Mouse (Mus musculus) ovary, postnatal 14 days (tissue): Measurements from ENCODE around the gene Usp19.

Source experiments
- DNase-seq: peaks from one replicate; pipeline ENCODE4 v3.0.0; 2022; ENCODE audit warnings: low spot score

Gene Usp19

GRCm38 (mm10) chr9:108499231-108499630 is 8.8 kb downstream of the Usp19 start:
- DNase-seq, result no peak

DNA sequence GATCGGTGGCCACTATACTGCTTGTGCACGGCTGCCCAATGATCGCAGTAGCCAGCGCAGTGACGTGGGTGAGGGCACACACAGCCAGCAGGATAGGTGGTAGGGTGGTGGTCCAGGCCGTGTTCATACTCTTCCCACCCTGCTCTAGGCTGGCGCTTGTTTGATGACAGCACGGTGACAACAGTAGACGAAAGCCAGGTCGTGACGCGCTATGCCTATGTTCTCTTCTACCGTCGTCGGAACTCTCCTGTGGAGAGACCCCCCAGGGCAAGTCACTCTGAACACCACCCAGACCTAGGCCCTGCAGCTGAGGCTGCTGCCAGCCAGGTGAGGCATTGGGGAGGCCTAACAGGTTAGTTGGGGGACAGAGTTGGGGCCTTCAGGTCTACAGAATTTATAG is 9.5 kb downstream of the Usp19 start:
- no peak for DNase-seq

DNA sequence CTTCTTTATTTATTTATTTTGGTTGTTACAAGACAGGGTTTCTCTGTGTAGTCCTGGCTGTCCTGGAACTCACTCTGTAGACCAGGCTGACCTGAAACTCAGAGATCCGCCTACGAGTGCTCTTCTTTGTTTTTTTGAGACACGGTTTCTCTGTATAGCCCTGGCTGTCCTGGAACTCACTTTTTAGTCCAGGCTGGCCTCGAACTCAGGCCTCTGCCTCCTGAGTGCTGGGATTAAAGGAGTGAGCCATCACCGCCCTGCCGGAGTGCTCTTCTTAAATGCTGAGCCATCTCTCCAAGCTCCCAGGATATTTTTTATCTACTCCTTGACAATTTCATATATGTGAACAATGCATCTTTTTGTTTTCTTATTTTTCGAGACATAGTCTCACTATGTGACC is 16.5 kb downstream of the Usp19 start:
- no peak for DNase-seq

DNA sequence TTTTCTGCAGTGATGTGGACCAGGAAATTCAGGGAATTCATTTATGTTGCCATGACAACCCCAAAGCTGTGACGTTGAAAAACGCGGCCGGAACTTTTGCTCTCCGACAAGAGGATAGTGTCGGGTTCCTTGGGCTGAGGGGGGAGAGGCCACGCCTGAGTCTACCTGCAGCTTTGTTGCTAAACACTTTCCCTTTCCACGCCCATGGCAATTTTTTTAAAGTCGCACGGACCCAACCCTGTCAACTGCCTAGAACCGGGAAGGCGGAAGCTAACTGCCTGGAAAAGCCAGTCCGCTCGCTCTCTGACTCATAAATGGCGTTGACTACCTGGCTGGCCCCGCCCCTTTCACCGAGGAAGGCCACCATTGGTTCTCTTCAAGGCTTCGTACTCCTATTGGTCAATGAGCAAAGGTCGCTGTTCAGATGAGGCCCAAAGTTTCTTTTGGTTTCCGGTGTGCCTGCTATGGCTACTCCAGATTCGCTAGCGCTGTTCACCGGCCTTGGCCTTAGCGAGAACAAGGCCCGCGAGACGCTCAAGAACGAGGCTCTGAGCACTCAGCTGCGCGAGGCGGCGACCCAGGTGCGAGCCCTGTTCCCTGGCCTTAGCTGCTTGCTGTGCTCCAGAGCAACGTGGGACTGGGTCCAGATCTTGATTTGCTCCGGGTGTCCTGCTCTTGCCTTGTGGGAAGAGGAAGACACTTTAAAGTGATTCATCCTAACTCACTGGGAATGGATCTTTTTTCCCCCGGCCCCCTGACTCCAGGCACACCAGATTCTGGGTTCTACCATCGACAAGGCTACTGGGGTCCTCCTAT is 17.4 kb downstream of the Usp19 start, which contains the start of gene Qars:
Gene Qars (plus strand): TSS at position 88 of the 816 bp plus-strand sequence.
- peak; percentile 89 for DNase-seq

- DNase-seq, result no peak
Measured at GRCm38 (mm10) chr9:108508776-108509175, 18.4 kb downstream of the Usp19 start.

DNA sequence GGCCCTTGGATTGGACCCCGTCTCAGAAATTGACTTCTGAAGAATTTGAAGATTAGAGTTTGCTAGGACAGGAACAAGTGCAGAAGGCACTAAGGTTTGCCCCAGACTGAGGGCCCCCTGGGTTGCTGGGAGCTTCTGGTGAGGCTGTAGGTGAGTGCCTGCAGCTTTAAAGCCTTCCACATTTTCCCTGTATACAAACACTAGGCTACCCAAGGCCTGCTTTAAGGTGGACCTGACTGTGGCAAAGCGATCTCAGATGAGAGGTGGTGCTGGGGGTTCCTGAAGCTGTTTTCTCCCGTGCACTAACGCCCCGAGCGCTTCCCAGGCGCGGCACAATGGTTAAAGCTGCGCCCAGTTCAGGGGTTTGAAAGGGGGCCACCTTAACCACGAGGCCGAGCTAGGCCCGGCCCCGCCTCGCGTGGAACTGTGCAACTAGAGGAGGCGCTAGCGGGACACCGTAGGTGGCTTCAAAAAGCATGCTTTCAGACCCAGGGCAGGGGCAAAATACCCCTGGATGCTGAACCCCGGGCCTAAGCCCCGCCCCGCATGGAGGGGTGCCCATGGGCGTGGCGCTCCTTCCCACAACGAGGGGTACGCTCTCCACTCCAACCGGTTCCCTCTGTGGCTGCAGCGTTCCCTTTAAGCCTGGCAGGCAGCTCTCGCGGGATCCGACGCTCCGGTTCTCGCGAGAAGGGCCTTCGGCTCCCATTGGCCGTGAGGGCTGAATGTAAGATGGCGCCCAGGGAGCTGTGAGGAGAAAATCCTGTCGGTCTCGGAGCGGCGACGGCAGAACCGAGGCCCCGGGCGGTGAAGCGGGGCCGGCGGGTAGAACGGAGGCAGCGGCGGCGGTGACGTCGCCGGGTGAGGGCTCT is 26.2 kb downstream of the Usp19 start, which contains the start of gene Qrich1:
Gene Qrich1 (plus strand): TSS at position 427 of the 872 bp plus-strand sequence.
- peak; percentile 83 for DNase-seq

DNA sequence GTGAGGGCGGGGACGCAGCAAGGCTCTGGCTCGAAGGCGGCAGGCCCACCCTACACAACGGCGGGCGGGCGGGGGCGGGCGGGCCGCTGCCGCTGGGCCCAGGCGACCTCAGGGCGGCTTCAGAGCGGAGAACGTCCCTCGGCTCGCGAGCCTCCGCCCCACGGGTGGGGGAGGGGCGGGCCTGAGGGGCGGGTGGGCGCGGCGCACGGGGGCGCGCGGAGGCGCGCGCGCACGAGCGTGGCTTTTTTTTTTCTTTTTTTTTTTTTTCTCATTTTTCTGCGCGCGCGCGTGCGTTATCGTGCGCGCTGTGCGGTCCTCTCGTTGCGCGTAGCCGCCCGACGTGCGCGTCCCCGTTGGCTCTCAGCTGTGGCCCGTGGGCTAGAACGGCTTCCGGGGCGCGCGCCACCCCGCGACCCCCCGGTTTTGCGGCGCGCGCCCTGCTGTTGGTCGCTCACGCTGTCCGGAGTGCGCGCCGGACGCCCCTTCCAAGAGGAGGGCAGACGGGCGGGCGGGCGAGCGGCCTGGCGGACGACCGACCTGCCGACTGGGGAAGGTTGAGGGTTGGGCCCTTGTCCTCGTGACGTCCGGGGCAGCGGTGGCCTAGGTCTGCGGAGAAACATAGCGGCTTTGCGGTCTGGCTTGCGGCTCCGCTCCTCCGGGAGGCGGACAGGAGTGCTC is 27.0 kb downstream of the Usp19 start:
- DNase-seq, result peak; percentile 69

DNA sequence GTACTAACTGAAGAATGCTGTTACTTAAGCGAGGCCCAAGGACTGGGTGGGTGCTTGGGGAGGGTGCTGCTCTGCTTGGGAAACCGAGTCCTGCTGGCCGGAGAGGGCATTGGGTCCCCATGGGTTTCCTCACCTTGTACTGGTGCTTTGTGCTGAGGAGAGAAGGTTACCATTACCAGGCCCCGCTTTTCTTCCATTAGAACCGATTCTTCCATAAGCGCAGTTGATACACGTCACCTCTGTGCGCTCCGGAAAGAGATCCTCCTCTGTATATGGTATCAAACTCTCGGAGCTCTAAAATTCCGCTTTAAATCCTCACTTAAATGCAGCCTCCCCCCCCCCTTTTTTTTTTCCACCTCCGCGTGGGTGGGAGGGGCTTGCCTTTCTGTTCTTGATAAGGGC is 27.5 kb downstream of the Usp19 start:
- peak; percentile 18 for DNase-seq

DNA sequence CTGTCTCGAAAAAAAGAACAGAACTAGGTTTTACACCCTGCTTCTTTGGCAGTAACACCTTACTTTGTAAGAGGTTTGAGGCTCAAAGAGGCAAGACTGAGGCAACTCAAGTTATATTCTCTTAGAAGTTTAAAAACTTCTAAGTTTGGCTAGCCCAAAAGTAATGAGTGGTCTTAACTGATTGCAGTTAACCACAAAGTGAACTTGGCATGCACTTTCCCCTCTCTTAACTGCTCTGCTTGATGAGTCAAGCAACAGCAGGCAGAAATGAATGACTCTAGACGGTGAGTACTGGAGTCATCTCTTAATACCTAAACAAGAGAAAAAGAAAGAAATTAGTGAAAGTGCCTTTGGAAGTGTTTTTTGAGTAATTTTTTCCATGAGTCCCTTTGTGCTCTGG is 31.2 kb downstream of the Usp19 start:
- no peak for DNase-seq

DNA sequence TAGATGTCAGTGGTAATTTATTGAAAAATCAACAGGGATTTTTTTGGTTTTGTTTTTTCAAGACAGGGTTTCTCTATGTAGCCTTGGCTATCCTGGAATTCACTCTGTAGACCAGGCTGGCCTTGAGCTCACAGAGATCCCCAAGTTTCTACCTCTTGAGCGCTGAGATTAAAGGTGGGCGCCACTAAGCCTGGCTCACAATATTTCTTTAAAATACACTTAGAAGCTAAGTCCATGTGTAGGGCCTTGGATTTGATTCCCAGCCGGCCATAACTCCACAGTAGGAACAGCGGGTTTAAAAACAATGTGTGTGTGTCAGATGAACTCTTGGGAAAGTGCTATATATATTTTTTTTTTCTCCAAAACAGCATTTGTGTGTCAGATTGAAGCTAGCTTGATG is 32.9 kb downstream of the Usp19 start:
- DNase-seq, result no peak

DNA sequence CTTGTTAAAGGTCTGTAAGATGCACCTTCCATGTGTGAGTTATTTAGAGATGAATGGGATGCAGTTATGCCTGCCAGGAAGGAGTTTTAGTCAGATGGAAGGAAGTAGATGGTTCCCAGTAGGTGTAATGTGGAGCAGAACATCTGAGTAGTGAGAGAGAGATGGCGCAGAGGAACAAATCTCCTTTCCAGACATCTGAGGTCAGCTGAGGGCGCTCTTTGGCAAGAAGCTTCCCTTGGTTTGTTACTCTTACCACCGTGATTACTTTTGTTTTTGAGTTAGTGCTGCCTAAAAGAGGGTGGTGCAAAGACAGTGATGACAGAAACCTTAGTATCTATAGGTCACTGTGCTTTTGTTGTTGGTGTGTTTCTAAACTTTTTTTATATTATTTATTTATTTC is 35.0 kb downstream of the Usp19 start:
- no peak for DNase-seq

DNA sequence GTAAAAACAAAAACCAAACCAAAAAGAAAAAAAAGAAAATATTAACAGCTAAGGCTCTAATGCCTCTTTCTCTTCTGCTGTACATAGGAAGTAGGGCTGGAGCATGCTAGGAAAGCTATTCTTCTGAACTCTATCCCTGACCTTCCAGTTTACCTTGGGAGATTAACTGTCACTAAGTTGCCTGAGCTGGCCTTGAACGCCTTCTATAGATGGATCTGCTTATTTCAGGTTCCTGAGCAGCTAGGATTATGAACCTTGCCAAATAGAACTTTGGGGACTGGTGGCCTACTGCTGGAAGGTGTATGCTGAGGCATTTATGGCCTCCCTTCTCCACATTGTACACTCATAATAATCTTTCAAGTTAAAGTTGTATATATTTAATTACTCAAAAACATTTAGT is 40.6 kb downstream of the Usp19 start:
- no peak for DNase-seq

DNA sequence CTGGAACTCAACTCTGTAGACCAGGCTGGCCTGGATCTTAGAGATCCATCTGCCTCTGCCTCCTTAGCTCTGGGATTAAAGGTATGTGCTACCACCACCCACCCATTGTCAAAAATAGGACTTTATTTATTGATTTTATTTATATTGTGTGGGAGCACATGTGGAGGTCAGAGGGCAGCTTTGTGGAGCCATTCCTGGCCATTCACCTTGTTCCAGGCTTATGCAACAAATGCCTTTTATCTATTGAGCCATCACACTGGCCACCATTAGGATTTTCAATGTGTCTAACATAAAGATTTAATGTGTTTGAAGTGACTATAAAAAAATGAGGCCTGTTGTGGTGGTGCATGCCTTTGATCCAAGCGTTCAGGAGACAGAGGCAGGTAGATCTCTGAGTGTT is 41.1 kb downstream of the Usp19 start:
- no peak for DNase-seq

DNA sequence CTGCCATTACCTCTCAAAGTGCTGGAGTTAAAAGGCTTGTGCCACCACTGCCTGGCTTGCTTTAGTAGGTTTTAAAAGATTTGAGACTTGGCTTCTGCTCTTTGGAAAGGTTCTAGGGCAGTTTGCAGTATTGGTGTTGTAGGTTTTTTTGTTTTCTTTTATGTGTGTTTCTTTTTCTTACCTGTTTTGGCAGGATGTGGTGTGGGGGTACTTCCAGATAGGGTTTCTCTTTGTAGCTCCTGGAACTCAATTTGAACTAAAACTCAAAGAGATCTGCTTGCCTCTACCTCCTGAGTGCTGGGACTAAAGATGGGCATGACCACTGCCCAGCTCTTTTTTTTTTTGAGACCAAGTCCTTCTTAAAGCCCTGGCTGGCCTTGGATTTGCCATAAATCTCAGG is 50.4 kb downstream of the Usp19 start:
- DNase-seq, result no peak

- no peak for DNase-seq
Measured at GRCm38 (mm10) chr9:108545986-108546385, 55.6 kb downstream of the Usp19 start.

DNA sequence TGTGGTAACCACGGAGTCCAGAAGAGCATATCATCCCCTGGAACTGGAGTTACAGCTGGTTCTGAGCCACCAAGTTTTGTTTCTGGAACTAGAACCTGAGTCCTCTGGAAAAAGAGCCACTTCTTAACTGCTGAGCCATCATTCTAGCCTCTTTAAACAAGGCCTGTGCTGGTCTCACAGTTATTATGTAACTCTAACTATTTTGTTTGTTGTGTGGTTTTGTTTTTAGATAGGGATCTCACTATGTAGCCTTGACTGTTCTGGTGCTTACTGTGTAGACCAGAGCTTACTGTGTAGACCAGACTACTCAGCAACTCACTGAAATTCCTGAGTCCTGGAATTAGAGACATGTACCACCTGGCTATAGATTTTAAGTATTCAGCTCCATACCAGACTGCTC is 56.5 kb downstream of the Usp19 start:
- no peak for DNase-seq
